Mouse (Mus musculus) cortical plate, adult 2 months (tissue): ENCODE data around the gene Gclm.

Experiments used
- CTCF ChIP-seq: fragments of 200-500 bp; IDR thresholded peaks from 2 replicates; pipeline ENCODE4 v1.5.1; 2011; ENCODE audit warnings: mild to moderate bottlenecking, control low read depth, low read length; ENCODE audit not compliant: insufficient read depth; ENCODE audit errors: extremely low read depth
- POLR2A ChIP-seq: fragments of 200-500 bp; IDR thresholded peaks from 2 replicates; pipeline ENCODE4 v1.6.1; 2011; ENCODE audit warnings: mild to moderate bottlenecking, low read length, control low read depth; ENCODE audit not compliant: insufficient read depth; ENCODE audit errors: extremely low read depth

GRCm38 (mm10) chr3:122210434-122210833 lies 34.9 kb upstream of the Gclm start:
- TF ChIP-seq POLR2A (no peak), CTCF (no peak)
